Mouse (Mus musculus): ENCODE data around the gene Ing5.
"Not testable (repeated sequence)": the region's sequence is repeated elsewhere in the genome, so short reads cannot be mapped to it uniquely, and the experiment has no call there.

The Ing5 gene

DNA sequence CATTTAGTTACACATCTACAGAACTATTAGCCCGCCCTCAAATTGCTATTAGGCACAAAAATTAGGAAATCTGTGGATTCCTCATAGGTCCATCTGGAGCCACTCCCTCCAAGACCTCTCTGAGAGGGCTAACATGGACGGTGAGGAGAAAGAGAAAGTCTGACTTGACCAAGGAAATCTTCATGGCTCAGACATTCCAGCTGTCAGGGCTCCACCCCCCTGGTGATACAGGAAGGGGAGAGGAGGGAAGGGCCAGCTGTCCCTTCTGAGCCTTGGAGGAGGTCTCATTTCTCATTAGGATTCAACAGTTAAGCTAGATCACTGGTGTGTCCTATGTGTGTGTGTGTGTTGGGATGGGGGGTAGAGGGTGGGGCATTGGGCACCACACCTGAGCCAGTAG lies 57.3 kb downstream of the Ing5 start, which contains the start of gene Gal3st2:
Gene Gal3st2, plus strand, starts transcription at position 259 of the 400 bp plus-strand sequence.
- DNase-seq (ENCODE audit: low spot score in 2 of 2) = not testable (repeated sequence)

Data from right cerebral cortex, adult 2 months (tissue).